Mouse (Mus musculus) urinary bladder, postnatal 14 days (tissue): ENCODE results near the gene Rbbp4.

Experiments used
- DNase-seq: peaks from one replicate; pipeline ENCODE4 v3.0.0; 2021; ENCODE audit warnings: low spot score

Rbbp4 gene

GRCm38 (mm10) chr4:129353176-129353575 is 18.0 kb upstream of the Rbbp4 start:
- no peak for DNase-seq

- DNase-seq = no peak
Measured at GRCm38 (mm10) chr4:129351111-129351510, 15.9 kb upstream of the Rbbp4 start.

- peak; percentile 84 for DNase-seq
Measured at GRCm38 (mm10) chr4:129350644-129351043, 15.5 kb upstream of the Rbbp4 start.

- DNase-seq = peak; percentile 20
Measured at GRCm38 (mm10) chr4:129346481-129347154, 11.4 kb upstream of the Rbbp4 start.

GRCm38 (mm10) chr4:129342705-129343104 is 7.5 kb upstream of the Rbbp4 start:
- DNase-seq = no peak

- DNase-seq = no peak
Measured at GRCm38 (mm10) chr4:129341888-129342287, 6.7 kb upstream of the Rbbp4 start.

GRCm38 (mm10) chr4:129339743-129340142 is 4.6 kb upstream of the Rbbp4 start:
- DNase-seq = no peak

GRCm38 (mm10) chr4:129336291-129336690 is 1.1 kb upstream of the Rbbp4 start:
- DNase-seq = no peak

GRCm38 (mm10) chr4:129334677-129335215 is 424 bp downstream of the Rbbp4 start:
- peak; percentile 55 for DNase-seq

- DNase-seq = no peak
Measured at GRCm38 (mm10) chr4:129332846-129333245, 2.3 kb downstream of the Rbbp4 start.

GRCm38 (mm10) chr4:129326191-129326590 is 9.0 kb downstream of the Rbbp4 start:
- DNase-seq = no peak

GRCm38 (mm10) chr4:129324756-129325155 is 10.4 kb downstream of the Rbbp4 start:
- DNase-seq = peak; percentile 46

- no peak for DNase-seq
Measured at GRCm38 (mm10) chr4:129323491-129323890, 11.7 kb downstream of the Rbbp4 start.

GRCm38 (mm10) chr4:129322042-129322441 is 13.1 kb downstream of the Rbbp4 start:
- no peak for DNase-seq

GRCm38 (mm10) chr4:129320876-129321275 is 14.3 kb downstream of the Rbbp4 start:
- DNase-seq = no peak

- DNase-seq = no peak
Measured at GRCm38 (mm10) chr4:129313886-129314285, 21.3 kb downstream of the Rbbp4 start.

GRCm38 (mm10) chr4:129307936-129308335 is 27.2 kb downstream of the Rbbp4 start:
- DNase-seq = no peak

- no peak for DNase-seq
Measured at GRCm38 (mm10) chr4:129304306-129304705, 30.9 kb downstream of the Rbbp4 start.

- no peak for DNase-seq
Measured at GRCm38 (mm10) chr4:129303816-129304215, 31.4 kb downstream of the Rbbp4 start.

- no peak for DNase-seq
Measured at GRCm38 (mm10) chr4:129303401-129303800, 31.8 kb downstream of the Rbbp4 start.

GRCm38 (mm10) chr4:129299121-129299520 is 36.0 kb downstream of the Rbbp4 start:
- DNase-seq = no peak

GRCm38 (mm10) chr4:129297724-129298123 is 37.4 kb downstream of the Rbbp4 start:
- no peak for DNase-seq

GRCm38 (mm10) chr4:129296066-129296465 is 39.1 kb downstream of the Rbbp4 start:
- DNase-seq = no peak

GRCm38 (mm10) chr4:129295188-129295587 is 40.0 kb downstream of the Rbbp4 start:
- no peak for DNase-seq
